Mouse (Mus musculus) 416B (cell line): ENCODE results near the gene Crtc3.

Experiments used
- DNase-seq: peaks from one replicate; pipeline ENCODE4 v3.0.0; 2011; ENCODE audit warnings: low read depth

Crtc3 gene

GRCm38 (mm10) chr7:80598436-80598985, 90.2 kb downstream of the Crtc3 start:
- peak; percentile 14 for DNase-seq

GRCm38 (mm10) chr7:80597900-80598299, 90.8 kb downstream of the Crtc3 start:
- DNase-seq, result no peak

- no peak for DNase-seq
Observed at GRCm38 (mm10) chr7:80589054-80589746, 99.5 kb downstream of the Crtc3 start.

- DNase-seq, result no peak
Observed at GRCm38 (mm10) chr7:80587684-80588083, 101.0 kb downstream of the Crtc3 start.

- no peak for DNase-seq
Observed at GRCm38 (mm10) chr7:80586681-80587660, 101.7 kb downstream of the Crtc3 start.

- no peak for DNase-seq
Observed at GRCm38 (mm10) chr7:80586161-80586560, 102.5 kb downstream of the Crtc3 start.

GRCm38 (mm10) chr7:80585380-80585779, 103.3 kb downstream of the Crtc3 start:
- no peak for DNase-seq

GRCm38 (mm10) chr7:80583981-80584380, 104.7 kb downstream of the Crtc3 start:
- DNase-seq, result peak; percentile 83

- DNase-seq, result peak; percentile 77
Observed at GRCm38 (mm10) chr7:80582821-80583451, 105.7 kb downstream of the Crtc3 start.

- DNase-seq, result peak; percentile 55
Observed at GRCm38 (mm10) chr7:80580368-80580767, 108.3 kb downstream of the Crtc3 start.

GRCm38 (mm10) chr7:80577417-80577980, 111.2 kb downstream of the Crtc3 start:
- no peak for DNase-seq

GRCm38 (mm10) chr7:80576626-80577025, 112.1 kb downstream of the Crtc3 start:
- no peak for DNase-seq

- DNase-seq, result peak; percentile 86
Observed at GRCm38 (mm10) chr7:80575750-80576149, 112.9 kb downstream of the Crtc3 start.

- DNase-seq, result no peak
Observed at GRCm38 (mm10) chr7:80573076-80573475, 115.6 kb downstream of the Crtc3 start.

- DNase-seq, result no peak
Observed at GRCm38 (mm10) chr7:80567982-80568381, 120.7 kb downstream of the Crtc3 start.

- DNase-seq, result peak; percentile 38
Observed at GRCm38 (mm10) chr7:80561931-80562330, 126.7 kb downstream of the Crtc3 start.

- no peak for DNase-seq
Observed at GRCm38 (mm10) chr7:80561271-80561670, 127.4 kb downstream of the Crtc3 start.

- no peak for DNase-seq
Observed at GRCm38 (mm10) chr7:80558572-80558971, 130.1 kb downstream of the Crtc3 start.

- DNase-seq, result peak; percentile 55
Observed at GRCm38 (mm10) chr7:80558101-80558500, 130.6 kb downstream of the Crtc3 start.

GRCm38 (mm10) chr7:80557161-80557560, 131.5 kb downstream of the Crtc3 start:
- DNase-seq, result no peak

GRCm38 (mm10) chr7:80556166-80556565, 132.5 kb downstream of the Crtc3 start:
- DNase-seq, result no peak

GRCm38 (mm10) chr7:80555146-80555545, 133.5 kb downstream of the Crtc3 start:
- DNase-seq, result peak; percentile 35
